Mouse (Mus musculus) liver, embryonic 12.5 days (tissue): ENCODE data around the gene Wnt8b. TPM values are rescaled to one million over a fixed set of nuclear protein-coding genes. Genes with fewer than 3 reads are reported as not detected.
"Not testable (repeated sequence)": the region's sequence is repeated elsewhere in the genome, so short reads cannot be mapped to it uniquely, and the experiment has no call there.

Source experiments
- ATAC-seq: fragments of 200-750 bp; cut with Nextera tagmentation; 2 replicates; pipeline ENCODE4 v1.8.0; 2017; ENCODE audit warnings: moderate number of reproducible peaks, mild to moderate bottlenecking, moderate library complexity
- H3K27ac ChIP-seq: fragments of 300-500 bp; sonication (generic); 2 replicates; pipeline ENCODE4 v1.5.1; 2016; ENCODE audit warnings: mild to moderate bottlenecking
- H3K27me3 ChIP-seq: fragments of 300-500 bp; sonication (generic); replicated peaks from 2 replicates; pipeline ENCODE4 v1.6.1; 2016; ENCODE audit warnings: mild to moderate bottlenecking, moderate library complexity
- H3K36me3 ChIP-seq: fragments of 300-500 bp; sonication (generic); 2 replicates; pipeline ENCODE4 v1.6.1; 2016; ENCODE audit warnings: mild to moderate bottlenecking, moderate library complexity
- H3K4me1 ChIP-seq: fragments of 300-500 bp; sonication (generic); 2 replicates; pipeline ENCODE4 v1.6.1; 2016
- H3K4me2 ChIP-seq: fragments of 300-500 bp; sonication (generic); 2 replicates; pipeline ENCODE4 v1.6.1; 2016; ENCODE audit warnings: mild to moderate bottlenecking, moderate library complexity
- H3K4me3 ChIP-seq: fragments of 300-500 bp; sonication (generic); 2 replicates; pipeline ENCODE4 v1.5.1; 2016; ENCODE audit warnings: mild to moderate bottlenecking, moderate library complexity
- H3K9ac ChIP-seq: fragments of 300-500 bp; sonication (generic); 2 replicates; pipeline ENCODE4 v1.6.1; 2016; ENCODE audit warnings: mild to moderate bottlenecking, moderate library complexity
- H3K9me3 ChIP-seq: fragments of 300-500 bp; sonication (generic); replicated peaks from 2 replicates; pipeline ENCODE4 v1.6.1; 2016; ENCODE audit warnings: mild to moderate bottlenecking, moderate library complexity
- WGBS: fragments of 180-500 bp; shearing (Covaris S2); methylation state at CpG from one replicate; pipeline ENCODE4 v1.1.7; 2016; ENCODE audit not compliant: insufficient replicate concordance; 5-methylcytosine and 5-hydroxymethylcytosine counted together
- polyA plus RNA-seq: library from polyadenylated mRNA; unstranded; fragments of >200 nt; fragmentation: Nextera tagmentation; extraction: Ambion mirVana; gene quantifications from 2 replicates; pipeline ENCODE4 v1.2.1, GENCODE M21; 2016

Wnt8b gene
- not detected in 2 replicates for polyA plus RNA-seq

- Histone ChIP-seq H3K9me3 (no peaks in the 10 kb centered on the region), H3K27me3 (peaks cover 68% of the 10 kb centered on the region), H3K9ac (no peak within 1 kb of the TSS), H3K4me1 (0 out of 2 replicates have a peak, but pooled peaks cover 4% of the 10 kb centered on the region), H3K36me3 (no peaks in the 10 kb centered on the region), H3K4me2 (no peak within 1 kb of the TSS), H3K4me3 (no peak within 1 kb of the TSS), H3K27ac (no peak within 1 kb of the TSS)
- ATAC-seq, result no peak
- WGBS, result 40% methylated on average over 8 of the region's 8 CpGs
Observed at GRCm38 (mm10) chr19:44493128-44493527, at the start of gene Wnt8b. Wnt8b (plus strand) TSS chr19:44493472.

DNA sequence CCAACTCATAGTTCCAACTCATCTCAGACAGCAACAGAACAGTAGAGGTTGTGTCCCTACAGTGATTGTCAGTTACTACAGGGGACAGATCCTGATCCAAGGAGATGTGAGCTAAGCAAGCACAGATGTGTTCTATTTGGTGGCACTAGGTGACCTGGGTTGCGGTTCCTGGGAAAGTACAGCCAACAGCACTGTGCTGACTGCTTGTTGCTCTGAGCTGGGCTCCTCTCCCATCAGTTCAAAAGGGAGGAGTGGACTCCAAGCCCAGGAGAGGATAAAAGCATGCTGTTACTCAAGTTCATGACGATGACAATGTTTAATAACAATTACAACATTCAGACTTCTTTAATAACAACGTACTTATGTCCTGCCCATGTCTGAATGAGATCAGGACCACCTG lies 47.5 kb upstream of the Wnt8b start:
- no peak overlapping the region for H3K9ac ChIP-seq
- H3K27ac ChIP-seq, result no peak overlapping the region
- H3K9me3 ChIP-seq, result no peaks in the 10 kb centered on the region
- no peak overlapping the region for H3K4me2 ChIP-seq
- no peak overlapping the region for H3K4me3 ChIP-seq
- no peaks in the 10 kb centered on the region for H3K4me1 ChIP-seq
- WGBS, result 78% methylated on average over 3 of the region's 3 CpGs
- ATAC-seq, result no peak
- no peaks in the 10 kb centered on the region for H3K36me3 ChIP-seq
- peaks cover 7% of the 10 kb centered on the region; the same call in 1 of the 2 replicates for H3K27me3 ChIP-seq

- Histone ChIP-seq H3K36me3 (no peaks in the 10 kb centered on the region), H3K9me3 (no peaks in the 10 kb centered on the region), H3K4me2 (no peak overlapping the region), H3K27ac (no peak overlapping the region), H3K27me3 (peaks cover 7% of the 10 kb centered on the region; the same call in 1 of the 2 replicates), H3K4me1 (no peaks in the 10 kb centered on the region), H3K4me3 (no peak overlapping the region), H3K9ac (no peak overlapping the region)
- ATAC-seq, result no peak
- WGBS, result 67% methylated on average over 4 of the region's 4 CpGs
Observed at GRCm38 (mm10) chr19:44447927-44448326, 45.3 kb upstream of the Wnt8b start.

DNA sequence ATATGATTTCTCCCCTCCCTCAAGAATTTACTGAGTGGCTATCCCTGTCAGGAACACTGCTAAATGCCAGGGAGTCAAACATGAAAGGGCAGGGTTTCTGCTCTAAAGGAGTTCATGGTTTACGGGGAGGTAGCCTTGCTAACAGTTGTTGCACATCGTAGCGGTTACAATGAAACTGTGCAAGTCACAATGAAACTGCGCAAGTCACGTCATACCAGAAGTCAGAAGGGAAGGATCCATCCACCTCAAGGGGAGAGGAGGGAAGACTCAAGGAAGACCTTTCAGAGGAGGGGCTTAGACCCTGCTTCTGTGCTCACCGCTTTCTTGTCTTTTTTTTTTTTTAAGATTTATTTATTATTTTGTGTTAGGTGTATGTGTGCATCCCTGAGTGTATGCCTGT lies 38.4 kb upstream of the Wnt8b start:
- Histone ChIP-seq H3K9me3 (no peaks in the 10 kb centered on the region), H3K9ac (no peak overlapping the region), H3K4me1 (no peaks in the 10 kb centered on the region), H3K4me3 (no peak overlapping the region), H3K36me3 (no peaks in the 10 kb centered on the region), H3K4me2 (no peak overlapping the region), H3K27ac (no peak overlapping the region), H3K27me3 (peaks cover 7% of the 10 kb centered on the region; the same call in 1 of the 2 replicates)
- 84% methylated on average over 6 of the region's 6 CpGs for WGBS
- ATAC-seq, result no peak

DNA sequence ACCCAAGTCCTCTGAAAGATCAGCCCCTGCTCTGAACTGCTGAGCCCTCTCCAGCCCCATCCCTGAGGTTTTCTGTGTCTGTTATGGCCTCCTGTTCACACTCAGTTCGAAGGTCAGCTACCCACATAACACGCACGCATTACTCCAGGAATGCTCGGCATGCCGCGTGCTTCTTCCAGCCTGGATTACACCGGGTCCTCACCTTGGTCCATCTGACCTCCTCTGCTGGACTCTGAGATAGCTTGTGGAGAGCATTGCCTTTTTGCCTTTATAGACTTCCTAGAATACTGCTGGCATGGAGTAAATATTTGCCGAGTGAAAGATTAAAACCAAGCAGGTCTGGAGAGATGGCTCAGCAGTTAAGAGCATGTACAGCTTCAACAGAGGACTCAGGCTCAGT lies 37.9 kb upstream of the Wnt8b start:
- WGBS, result 73% methylated on average over 8 of the region's 8 CpGs
- no peaks in the 10 kb centered on the region for H3K9me3 ChIP-seq
- no peak overlapping the region for H3K27ac ChIP-seq
- no peak overlapping the region for H3K4me3 ChIP-seq
- no peak overlapping the region for H3K4me2 ChIP-seq
- no peaks in the 10 kb centered on the region for H3K36me3 ChIP-seq
- ATAC-seq, result no peak
- H3K27me3 ChIP-seq, result peaks cover 4% of the 10 kb centered on the region; the same call in 1 of the 2 replicates
- H3K9ac ChIP-seq, result no peak overlapping the region
- H3K4me1 ChIP-seq, result no peaks in the 10 kb centered on the region

- Histone ChIP-seq H3K4me1 (no peaks in the 10 kb centered on the region), H3K4me2 (no peak overlapping the region), H3K4me3 (no peak overlapping the region), H3K36me3 (no peaks in the 10 kb centered on the region), H3K27me3 (no peaks in the 10 kb centered on the region; the same call in 1 of the 2 replicates), H3K27ac (no peak overlapping the region), H3K9me3 (no peaks in the 10 kb centered on the region), H3K9ac (no peak overlapping the region)
- no peak for ATAC-seq
- WGBS, result 48% methylated on average over 3 of the region's 3 CpGs
Observed at GRCm38 (mm10) chr19:44457359-44458055, 35.8 kb upstream of the Wnt8b start.

GRCm38 (mm10) chr19:44458696-44459095 lies 34.6 kb upstream of the Wnt8b start:
- Histone ChIP-seq H3K27me3 (no peaks in the 10 kb centered on the region; the same call in 1 of the 2 replicates), H3K4me3 (no peak overlapping the region), H3K4me2 (no peak overlapping the region), H3K4me1 (no peaks in the 10 kb centered on the region), H3K27ac (no peak overlapping the region), H3K36me3 (no peaks in the 10 kb centered on the region), H3K9ac (no peak overlapping the region), H3K9me3 (no peaks in the 10 kb centered on the region)
- WGBS, result 71% methylated on average over 13 of the region's 13 CpGs
- no peak for ATAC-seq

DNA sequence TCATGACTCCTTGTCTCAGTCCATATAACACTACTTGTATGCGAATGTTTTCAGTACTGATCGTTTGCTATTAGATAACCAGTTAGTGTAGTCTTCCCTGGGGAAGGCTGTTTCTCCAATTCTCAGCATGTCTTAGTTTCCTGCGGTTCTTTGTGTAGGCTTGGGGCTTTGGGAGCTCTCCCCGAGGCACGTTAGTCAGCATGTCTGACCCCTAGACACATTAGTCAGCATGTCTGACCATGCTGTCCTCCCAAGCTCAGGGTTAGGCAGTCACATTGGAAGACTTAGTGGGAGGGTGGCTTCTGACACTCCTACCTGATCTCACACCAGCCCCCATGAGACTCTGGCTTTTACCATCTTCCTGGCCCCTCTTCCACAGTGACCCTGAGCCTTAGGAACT lies 32.8 kb upstream of the Wnt8b start:
- Histone ChIP-seq H3K4me1 (no peaks in the 10 kb centered on the region), H3K9me3 (no peaks in the 10 kb centered on the region), H3K9ac (no peak overlapping the region), H3K27me3 (no peaks in the 10 kb centered on the region; the same call in 1 of the 2 replicates), H3K4me3 (no peak overlapping the region), H3K27ac (no peak overlapping the region), H3K4me2 (no peak overlapping the region), H3K36me3 (no peaks in the 10 kb centered on the region)
- no peak for ATAC-seq
- 58% methylated on average over 5 of the region's 5 CpGs for WGBS

GRCm38 (mm10) chr19:44461500-44461899 lies 31.8 kb upstream of the Wnt8b start:
- no peak overlapping the region for H3K27ac ChIP-seq
- no peak for ATAC-seq
- no peak overlapping the region for H3K9ac ChIP-seq
- no peaks in the 10 kb centered on the region for H3K4me1 ChIP-seq
- H3K9me3 ChIP-seq, result no peaks in the 10 kb centered on the region
- H3K4me2 ChIP-seq, result no peak overlapping the region
- no peaks in the 10 kb centered on the region; the same call in 1 of the 2 replicates for H3K27me3 ChIP-seq
- WGBS, result 34% methylated on average over 4 of the region's 4 CpGs
- no peak overlapping the region for H3K4me3 ChIP-seq
- H3K36me3 ChIP-seq, result no peaks in the 10 kb centered on the region

- ATAC-seq, result no peak
- no peaks in the 10 kb centered on the region; the same call in 1 of the 2 replicates for H3K27me3 ChIP-seq
- H3K27ac ChIP-seq, result no peak overlapping the region
- 72% methylated on average over 4 of the region's 4 CpGs for WGBS
- H3K4me1 ChIP-seq, result no peaks in the 10 kb centered on the region
- H3K36me3 ChIP-seq, result no peaks in the 10 kb centered on the region
- H3K4me2 ChIP-seq, result no peak overlapping the region
- no peak overlapping the region for H3K4me3 ChIP-seq
- no peak overlapping the region for H3K9ac ChIP-seq
- H3K9me3 ChIP-seq, result no peaks in the 10 kb centered on the region
Observed at GRCm38 (mm10) chr19:44462141-44462540, 31.1 kb upstream of the Wnt8b start.

- WGBS, result 73% methylated on average over 14 of the region's 14 CpGs
- not testable (repeated sequence) for H3K27me3 ChIP-seq, H3K4me3 ChIP-seq, H3K27ac ChIP-seq, H3K4me2 ChIP-seq, H3K9me3 ChIP-seq, H3K4me1 ChIP-seq, H3K36me3 ChIP-seq, ATAC-seq, H3K9ac ChIP-seq
Observed at GRCm38 (mm10) chr19:44465960-44466525, 27.2 kb upstream of the Wnt8b start.

DNA sequence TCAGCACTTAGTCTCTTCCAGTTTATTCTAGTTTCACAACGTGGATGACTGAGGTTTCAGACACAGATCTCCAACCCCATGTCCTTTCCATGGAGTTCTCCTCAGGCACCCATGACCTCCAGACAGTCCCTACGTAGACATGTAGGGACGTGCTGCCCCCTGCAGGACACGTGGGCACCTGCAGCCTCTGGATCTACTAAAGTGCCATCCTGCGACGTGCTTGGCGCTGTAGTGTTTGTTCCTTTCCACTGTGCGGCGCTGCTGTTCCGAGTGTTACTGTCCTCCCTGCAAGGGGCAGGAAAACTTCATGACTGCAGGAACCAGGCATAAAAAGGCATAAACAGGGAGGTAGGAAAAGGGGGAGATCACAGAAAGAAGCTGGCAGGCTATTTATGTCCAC lies 19.1 kb upstream of the Wnt8b start:
- Histone ChIP-seq H3K9me3 (no peaks in the 10 kb centered on the region), H3K27me3 (peaks cover 19% of the 10 kb centered on the region; the same call in 1 of the 2 replicates), H3K4me3 (no peak overlapping the region), H3K4me2 (no peak overlapping the region), H3K36me3 (no peaks in the 10 kb centered on the region), H3K27ac (no peak overlapping the region), H3K9ac (no peak overlapping the region), H3K4me1 (no peaks in the 10 kb centered on the region)
- 2% methylated on average over 10 of the region's 10 CpGs for WGBS
- 0 out of 2 replicates have a peak, but pooled peaks have one; percentile 42 for ATAC-seq
